Mouse (Mus musculus): ENCODE results near the gene Coq10b. TPM values are rescaled to one million over a fixed set of nuclear protein-coding genes. Genes with fewer than 3 reads are reported as not detected.
A peak's percentile ranks its signal among the peaks of the same experiment; 100 is the strongest.

Gene Coq10b
- polyA plus RNA-seq, 1 experiment from 2014 or later = 22.9 TPM

GRCm38 (mm10) chr1:55042246-55042645 is 10.3 kb upstream of the Coq10b start:
- no peak overlapping the region for H3K4me3 ChIP-seq (ENCODE audit: low read depth, low read length)
- 47% methylated on average over 1 of the region's 1 CpGs for whole genome bisulfite sequencing
- no peak overlapping the region for H3K9ac ChIP-seq
- peaks cover 3% of the 10 kb centered on the region; the same call in 1 of the 2 replicates for H3K9me3 ChIP-seq (ENCODE audit: low read depth, low read length)
- ATAC-seq (ENCODE audit: insufficient read depth) (no peak), DNase-seq (peak; percentile 8)
- H3K27me3 ChIP-seq (ENCODE audit: insufficient read depth, low read length) = no peaks in the 10 kb centered on the region
- no peak for TF ChIP-seq CTCF (IDR thresholded peaks at IDR 0.05; ENCODE audit: low read depth)
- no peak overlapping the region for H3K4me2 ChIP-seq
- no peak overlapping the region for H3K27ac ChIP-seq (ENCODE audit: low read depth)
- no peaks in the 10 kb centered on the region for H3K4me1 ChIP-seq (ENCODE audit: insufficient read depth)
- no peaks in the 10 kb centered on the region for H3K36me3 ChIP-seq (ENCODE audit: insufficient read depth)

- no peak for ATAC-seq (ENCODE audit: insufficient read depth)
- no peaks in the 10 kb centered on the region for H3K36me3 ChIP-seq (ENCODE audit: insufficient read depth)
Measured at GRCm38 (mm10) chr1:55043164-55043563, 9.4 kb upstream of the Coq10b start.

GRCm38 (mm10) chr1:55048841-55049587 is 3.6 kb upstream of the Coq10b start:
- ATAC-seq (ENCODE audit: insufficient read depth) = no peak
- Histone ChIP-seq H3K27ac (ENCODE audit: low read depth) (no peak overlapping the region), H3K9ac (no peak overlapping the region)

More at GRCm38 (mm10) chr1:55043164-55043563, 9.4 kb upstream of the Coq10b start:
- Histone ChIP-seq H3K27ac (ENCODE audit: low read depth) (no peak overlapping the region), H3K4me3 (ENCODE audit: low read depth, low read length) (no peak overlapping the region), H3K9me3 (ENCODE audit: low read depth, low read length) (peaks cover 3% of the 10 kb centered on the region; the same call in 1 of the 2 replicates), H3K4me1 (ENCODE audit: insufficient read depth) (no peaks in the 10 kb centered on the region), H3K27me3 (ENCODE audit: insufficient read depth, low read length) (no peaks in the 10 kb centered on the region), H3K4me2 (no peak overlapping the region), H3K9ac (no peak overlapping the region)
- no peak for DNase-seq
- WGBS = 75% methylated on average over 3 of the region's 3 CpGs
- TF ChIP-seq CTCF (IDR thresholded peaks at IDR 0.05; ENCODE audit: low read depth) = no peak

DNA sequence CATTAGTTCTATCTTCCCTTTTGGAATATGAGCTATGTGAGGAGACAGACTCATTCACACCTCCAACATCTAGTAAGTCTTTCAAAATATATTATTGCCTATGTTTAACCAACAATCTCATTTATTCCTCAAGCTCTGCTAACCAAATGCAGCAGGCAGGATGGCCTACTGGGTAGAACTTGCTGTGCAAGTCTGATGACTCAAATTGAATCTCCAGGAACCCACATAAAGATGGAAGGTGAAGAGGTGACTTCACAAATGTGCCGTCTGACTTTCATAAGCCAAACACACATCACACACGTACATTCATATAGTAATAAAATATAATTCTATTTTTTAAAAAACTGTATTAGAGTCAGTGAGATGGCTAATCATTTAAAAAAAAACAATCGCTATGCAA is 899 bp upstream of the Coq10b start:
- peaks cover 5% of the 10 kb centered on the region; the same call in 1 of the 2 replicates for H3K4me1 ChIP-seq (ENCODE audit: insufficient read depth)
- H3K27me3 ChIP-seq (ENCODE audit: insufficient read depth, low read length) = no peaks in the 10 kb centered on the region
- 61% methylated on average over 3 of the region's 3 CpGs for WGBS
- no peak overlapping the region for H3K27ac ChIP-seq (ENCODE audit: low read depth)
- no peak for ATAC-seq (ENCODE audit: insufficient read depth)
- no peak overlapping the region for H3K4me3 ChIP-seq (ENCODE audit: low read depth, low read length)
- no peak for DNase-seq
- peaks cover 2% of the 10 kb centered on the region; the same call in 1 of the 2 replicates for H3K36me3 ChIP-seq (ENCODE audit: insufficient read depth)
- peak overlapping the region; percentile 68; the same call in 1 of the 2 replicates for H3K9ac ChIP-seq
- peak overlapping the region; percentile 91 for H3K4me2 ChIP-seq
- TF ChIP-seq CTCF (IDR thresholded peaks at IDR 0.05; ENCODE audit: low read depth) = no peak
- H3K9me3 ChIP-seq (ENCODE audit: low read depth, low read length) = no peaks in the 10 kb centered on the region

More at GRCm38 (mm10) chr1:55048841-55049587, 3.6 kb upstream of the Coq10b start:
- Histone ChIP-seq H3K36me3 (ENCODE audit: insufficient read depth) (no peaks in the 10 kb centered on the region), H3K9me3 (ENCODE audit: low read depth, low read length) (no peaks in the 10 kb centered on the region), H3K4me3 (ENCODE audit: low read depth, low read length) (no peak overlapping the region), H3K4me2 (no peak overlapping the region), H3K27me3 (ENCODE audit: insufficient read depth, low read length) (no peaks in the 10 kb centered on the region), H3K4me1 (ENCODE audit: insufficient read depth) (peaks cover 5% of the 10 kb centered on the region; the same call in 1 of the 2 replicates)
- DNase-seq = no peak
- no peak for TF ChIP-seq CTCF (IDR thresholded peaks at IDR 0.05; ENCODE audit: low read depth)
- 63% methylated on average over 4 of the region's 4 CpGs for WGBS

- peak; percentile 73 for DNase-seq
- peak; percentile 72 for ATAC-seq (ENCODE audit: insufficient read depth)
- WGBS = under 1% methylated on average over 42 of the region's 42 CpGs
- peak overlapping the region; percentile 91 for H3K4me2 ChIP-seq
- peak overlapping the region; percentile 71 for H3K9ac ChIP-seq
- H3K4me1 ChIP-seq (ENCODE audit: insufficient read depth) = peaks cover 5% of the 10 kb centered on the region; the same call in 1 of the 2 replicates
- no peak for TF ChIP-seq CTCF (IDR thresholded peaks at IDR 0.05; ENCODE audit: low read depth)
- peaks cover 2% of the 10 kb centered on the region; the same call in 1 of the 2 replicates for H3K36me3 ChIP-seq (ENCODE audit: insufficient read depth)
- H3K4me3 ChIP-seq (ENCODE audit: low read depth, low read length) = peak overlapping the region; percentile 70
- no peaks in the 10 kb centered on the region for H3K9me3 ChIP-seq (ENCODE audit: low read depth, low read length)
- H3K27ac ChIP-seq (ENCODE audit: low read depth) = peak overlapping the region; percentile 83
- H3K27me3 ChIP-seq (ENCODE audit: insufficient read depth, low read length) = no peaks in the 10 kb centered on the region
Measured at GRCm38 (mm10) chr1:55053005-55053404, 435 bp downstream of the Coq10b start.

GRCm38 (mm10) chr1:55053596-55053995 is 1.0 kb downstream of the Coq10b start:
- no peaks in the 10 kb centered on the region for H3K27me3 ChIP-seq (ENCODE audit: insufficient read depth, low read length)
- H3K4me1 ChIP-seq (ENCODE audit: insufficient read depth) = peaks cover 5% of the 10 kb centered on the region; the same call in 1 of the 2 replicates
- H3K4me3 ChIP-seq (ENCODE audit: low read depth, low read length) = peak overlapping the region; percentile 70
- 67% methylated on average over 4 of the region's 4 CpGs for WGBS
- peaks cover 2% of the 10 kb centered on the region; the same call in 1 of the 2 replicates for H3K36me3 ChIP-seq (ENCODE audit: insufficient read depth)
- H3K27ac ChIP-seq (ENCODE audit: low read depth) = peak overlapping the region; percentile 83; the same call in 1 of the 2 replicates
- peak overlapping the region; percentile 71; the same call in 1 of the 2 replicates for H3K9ac ChIP-seq
- ATAC-seq (ENCODE audit: insufficient read depth) (no peak), DNase-seq (no peak)
- H3K4me2 ChIP-seq = peak overlapping the region; percentile 91
- TF ChIP-seq CTCF (IDR thresholded peaks at IDR 0.05; ENCODE audit: low read depth) = no peak
- no peaks in the 10 kb centered on the region for H3K9me3 ChIP-seq (ENCODE audit: low read depth, low read length)

All from lung, embryonic 14.5 days (tissue).